Mouse (Mus musculus) spleen, adult 2 months (tissue): ENCODE measurements around the gene Pi4k2b.

Source experiments
- CTCF ChIP-seq: fragments of 200-500 bp; IDR thresholded peaks from 2 replicates; pipeline ENCODE4 v1.5.1; 2011; ENCODE audit warnings: mild to moderate bottlenecking, inconsistent platforms; ENCODE audit not compliant: insufficient read depth, insufficient read length, insufficient replicate concordance; ENCODE audit errors: extremely low read depth
- POLR2A ChIP-seq: fragments of 200-500 bp; IDR thresholded peaks from 2 replicates; pipeline ENCODE4 v1.6.1; 2011; ENCODE audit warnings: low read depth, low read length, inconsistent platforms

- TF ChIP-seq CTCF (no peak), POLR2A (no peak)
These were observed 12.8 kb downstream of the Pi4k2b start for GRCm38 (mm10) chr5:52754196-52754595.
